18 mouse cellular contexts compared by ENCODE assay signal in genomic region chr1:57400877-57401276, GRCm38 (mm10).
"Had no signal": no experiment of that assay in that cellular context is flagged by ENCODE, and none has a peak within 500 bp of the region (broad histone marks: within the 10 kb centered on the region; RNA-seq: fewer than 3 reads in every experiment).

No protein-coding gene starts in this region.

- H3K4me1 ChIP-seq: neural tube, embryonic 12.5 days had no signal

- H3K27ac ChIP-seq: lung, embryonic 15.5 days; macrophage; midbrain, embryonic 13.5 days; midbrain, embryonic 15.5 days; neural tube, embryonic 12.5 days had no signal

- H3K4me3 ChIP-seq: lung, embryonic 15.5 days; megakaryocyte, embryonic 14.5 days; midbrain, embryonic 13.5 days; midbrain, embryonic 15.5 days; neural tube, embryonic 12.5 days had no signal

- DNase-seq: liver, postnatal 0 days; lung, adult 2 months; lung, postnatal 14 days; lung, postnatal 36 days; retina, postnatal 1 day; right cerebral cortex, adult 18-20 months; right cerebral cortex, postnatal 25 days; right cerebral cortex, postnatal 4 days; spleen, adult 18-20 months; thymus, adult 18-20 months; thymus, postnatal 14 days; thymus, postnatal 36 days had no signal
